Mouse (Mus musculus) forebrain, embryonic 15.5 days (tissue): ENCODE data around the gene Hspb7. TPM values are rescaled to one million over a fixed set of nuclear protein-coding genes. Genes with fewer than 3 reads are reported as not detected.

Experiments used
- ATAC-seq: fragments of 200-750 bp; cut with Nextera tagmentation; replicated peaks from 2 replicates; pipeline ENCODE4 v1.8.0; 2017; ENCODE audit warnings: mild to moderate bottlenecking, moderate TSS enrichment, moderate library complexity
- H3K27ac ChIP-seq: fragments of 300-500 bp; sonication (generic); replicated peaks from 2 replicates; pipeline ENCODE4 v1.5.1; 2015; ENCODE audit warnings: mild to moderate bottlenecking, inconsistent platforms
- H3K27me3 ChIP-seq: fragments of 300-500 bp; sonication (generic); 2 replicates; pipeline ENCODE4 v1.6.1; 2015; ENCODE audit warnings: inconsistent platforms
- H3K36me3 ChIP-seq: fragments of 300-500 bp; sonication (generic); 2 replicates; pipeline ENCODE4 v1.6.1; 2015; ENCODE audit warnings: mild to moderate bottlenecking, inconsistent platforms
- H3K4me1 ChIP-seq: fragments of 300-500 bp; sonication (generic); 2 replicates; pipeline ENCODE4 v1.6.1; 2015; ENCODE audit warnings: inconsistent platforms
- H3K4me2 ChIP-seq: fragments of 300-500 bp; sonication (generic); replicated peaks from 2 replicates; pipeline ENCODE4 v1.6.1; 2015; ENCODE audit warnings: mild to moderate bottlenecking, inconsistent platforms
- H3K4me3 ChIP-seq: fragments of 300-500 bp; sonication (generic); 2 replicates; pipeline ENCODE4 v1.5.1; 2015; ENCODE audit warnings: mild to moderate bottlenecking, inconsistent platforms
- H3K9ac ChIP-seq: fragments of 300-500 bp; sonication (generic); replicated peaks from 2 replicates; pipeline ENCODE4 v1.6.1; 2015; ENCODE audit warnings: mild to moderate bottlenecking, inconsistent platforms
- H3K9me3 ChIP-seq: fragments of 300-500 bp; sonication (generic); 2 replicates; pipeline ENCODE4 v1.6.1; 2016; ENCODE audit warnings: inconsistent platforms
- WGBS: fragments of 180-500 bp; shearing (Covaris S2); methylation state at CpG from one replicate; pipeline ENCODE4 v1.1.7; 2015; ENCODE audit warnings: mixed read lengths; 5-methylcytosine and 5-hydroxymethylcytosine counted together
- polyA plus RNA-seq: library from polyadenylated mRNA; unstranded; fragments of >200 nt; fragmentation: Nextera tagmentation; extraction: Ambion mirVana; gene quantifications from 2 replicates; pipeline ENCODE4 v1.2.1, GENCODE M21; 2015

Hspb7 gene
- polyA plus RNA-seq, 1 experiment from 2014 or later, result not detected

DNA sequence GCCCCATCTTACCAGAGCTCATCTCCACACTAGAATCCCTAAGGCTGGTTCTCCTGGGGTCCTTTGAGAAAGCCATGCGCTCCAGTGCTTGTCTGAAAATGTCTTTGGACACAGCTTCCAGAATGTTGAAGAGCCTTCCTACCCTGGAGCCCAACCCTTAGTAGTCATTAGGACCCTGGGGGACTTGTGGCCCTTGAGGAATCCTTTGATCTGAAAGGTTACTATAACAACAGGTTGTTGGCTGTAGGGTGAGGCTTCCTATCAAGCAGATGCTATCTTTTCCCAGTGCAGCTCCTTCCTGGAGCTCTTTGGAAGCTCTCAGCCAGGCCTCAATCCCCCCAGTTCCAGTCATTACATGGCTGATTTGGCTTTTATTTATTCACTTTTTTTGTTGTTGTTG lies 15.4 kb downstream of the Hspb7 start, which contains the start of gene Srarp:
Srarp (minus strand) TSS at position 132 of the 400 bp plus-strand sequence.
- no peak for ATAC-seq
- no peak within 1 kb of the TSS for H3K4me3 ChIP-seq

DNA sequence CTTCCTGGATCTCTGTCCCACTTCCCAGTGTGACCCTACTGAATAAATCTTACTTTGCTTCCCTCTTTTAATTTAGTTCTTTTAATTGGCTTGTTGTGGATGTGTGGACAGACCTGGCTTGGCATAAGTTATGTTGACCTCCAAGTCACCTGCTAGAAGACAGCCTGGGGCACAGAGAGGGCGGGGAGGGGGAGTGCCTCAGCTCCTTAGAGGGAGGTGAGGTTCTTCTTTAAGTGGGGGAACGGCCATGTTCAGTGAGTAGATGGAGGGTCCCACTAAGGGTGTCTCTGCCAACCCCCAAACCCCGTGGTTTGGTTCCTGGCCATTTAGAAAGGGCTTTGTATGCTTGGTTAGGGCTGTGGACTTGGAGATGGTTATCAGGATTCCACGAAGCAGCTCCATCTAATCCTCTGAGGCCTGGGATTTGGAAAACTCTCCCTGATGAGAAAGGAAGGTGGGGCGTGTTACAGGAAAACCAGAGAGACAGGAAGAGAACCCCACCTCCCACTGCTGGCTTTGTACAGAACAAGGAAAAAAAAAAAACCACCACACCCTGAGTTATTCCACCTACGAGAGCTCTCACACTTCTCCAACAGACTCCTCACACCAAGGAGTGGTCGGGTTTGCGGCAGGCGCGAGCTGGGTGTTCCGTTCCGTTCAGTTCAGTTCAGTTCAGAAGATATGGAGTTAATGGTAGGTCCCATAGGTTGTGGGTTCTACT lies 18.7 kb downstream of the Hspb7 start:
- Histone ChIP-seq H3K36me3 (no peaks in the 10 kb centered on the region), H3K4me3 (no peak overlapping the region), H3K9ac (no peak overlapping the region), H3K9me3 (no peaks in the 10 kb centered on the region), H3K27ac (no peak overlapping the region), H3K27me3 (no peaks in the 10 kb centered on the region), H3K4me2 (no peak overlapping the region), H3K4me1 (peaks cover 6% of the 10 kb centered on the region)
- ATAC-seq, result no peak
- 86% methylated on average over 12 of the region's 12 CpGs for WGBS

More for the DNA sequence above, 15.4 kb downstream of the Hspb7 start, which contains the start of gene Srarp:
- WGBS, result 91% methylated on average over 1 of the region's 1 CpGs
- H3K27ac ChIP-seq, result no peak within 1 kb of the TSS
- H3K9ac ChIP-seq, result no peak within 1 kb of the TSS
- no peaks in the 10 kb centered on the region for H3K27me3 ChIP-seq
- no peaks in the 10 kb centered on the region for H3K36me3 ChIP-seq
- H3K9me3 ChIP-seq, result no peaks in the 10 kb centered on the region
- no peaks in the 10 kb centered on the region for H3K4me1 ChIP-seq
- no peak within 1 kb of the TSS for H3K4me2 ChIP-seq

DNA sequence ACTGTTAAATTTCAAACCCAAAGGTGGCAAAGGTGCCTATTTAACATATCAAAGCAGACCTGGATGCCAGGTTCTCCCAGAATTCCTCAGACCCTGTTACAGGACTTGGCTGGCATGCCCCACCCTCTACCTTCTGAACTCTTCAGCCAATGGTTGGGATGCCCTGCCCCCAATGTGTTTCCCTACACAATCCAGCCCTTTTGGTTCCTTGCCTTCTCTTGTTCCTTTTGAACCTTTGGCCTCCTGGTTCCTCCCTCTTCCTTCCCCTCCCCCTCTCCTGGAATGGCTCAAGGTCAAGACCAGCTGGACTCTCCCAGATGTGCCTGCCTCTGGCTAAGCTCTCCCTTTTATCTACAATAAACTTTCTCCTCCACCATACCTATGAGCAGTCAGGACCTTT lies 20.3 kb downstream of the Hspb7 start:
- no peak for ATAC-seq
- H3K4me3 ChIP-seq, result no peak overlapping the region
- H3K36me3 ChIP-seq, result no peaks in the 10 kb centered on the region

DNA sequence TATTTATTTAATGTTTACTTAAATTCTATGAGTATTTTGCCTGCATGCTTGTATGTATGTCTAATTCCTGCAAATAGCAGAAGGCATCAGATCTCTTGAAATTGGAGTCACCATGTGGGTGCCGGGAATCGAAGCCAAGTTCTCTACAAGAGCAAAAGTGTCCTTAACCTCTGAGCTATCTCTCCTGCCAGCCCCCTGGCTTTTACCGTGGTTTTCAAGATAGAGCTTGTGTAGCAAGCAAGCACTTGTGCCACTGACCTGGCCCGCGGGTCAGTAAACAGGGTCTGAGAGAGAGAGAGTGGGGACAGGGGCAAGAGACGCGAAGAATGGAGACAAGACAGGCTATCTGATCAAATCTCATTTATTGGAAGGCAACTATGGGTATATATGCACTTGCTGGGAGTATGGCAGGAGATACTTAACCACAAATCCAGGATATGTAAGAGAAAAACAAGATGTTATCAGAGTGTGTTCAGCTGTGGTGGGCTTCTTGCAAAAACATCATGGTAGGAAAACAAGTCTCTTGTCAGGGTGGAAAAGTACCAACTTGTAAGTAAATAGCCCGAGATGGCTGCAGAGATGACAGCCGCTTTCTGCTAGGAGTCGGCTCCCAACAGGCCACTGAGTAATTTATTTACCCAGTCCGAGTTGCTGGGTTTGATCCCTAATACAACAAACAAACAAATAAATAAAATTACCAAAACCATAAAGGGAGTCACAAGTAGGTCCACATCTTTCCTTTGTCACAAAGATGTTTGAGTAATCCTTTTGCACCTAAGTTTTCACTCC lies 23.3 kb downstream of the Hspb7 start:
- no peak for ATAC-seq
- Histone ChIP-seq H3K9ac (peak overlapping the region; percentile 88), H3K27me3 (no peaks in the 10 kb centered on the region), H3K4me1 (peaks cover 25% of the 10 kb centered on the region), H3K27ac (no peak overlapping the region), H3K4me2 (peak overlapping the region; percentile 52), H3K36me3 (peaks cover 17% of the 10 kb centered on the region), H3K4me3 (peak overlapping the region; percentile 79), H3K9me3 (no peaks in the 10 kb centered on the region)
- WGBS, result 52% methylated on average over 11 of the region's 11 CpGs

More for the DNA sequence above, 20.3 kb downstream of the Hspb7 start:
- Histone ChIP-seq H3K9me3 (no peaks in the 10 kb centered on the region), H3K4me1 (peaks cover 15% of the 10 kb centered on the region), H3K4me2 (no peak overlapping the region), H3K27ac (no peak overlapping the region), H3K9ac (no peak overlapping the region), H3K27me3 (no peaks in the 10 kb centered on the region)

DNA sequence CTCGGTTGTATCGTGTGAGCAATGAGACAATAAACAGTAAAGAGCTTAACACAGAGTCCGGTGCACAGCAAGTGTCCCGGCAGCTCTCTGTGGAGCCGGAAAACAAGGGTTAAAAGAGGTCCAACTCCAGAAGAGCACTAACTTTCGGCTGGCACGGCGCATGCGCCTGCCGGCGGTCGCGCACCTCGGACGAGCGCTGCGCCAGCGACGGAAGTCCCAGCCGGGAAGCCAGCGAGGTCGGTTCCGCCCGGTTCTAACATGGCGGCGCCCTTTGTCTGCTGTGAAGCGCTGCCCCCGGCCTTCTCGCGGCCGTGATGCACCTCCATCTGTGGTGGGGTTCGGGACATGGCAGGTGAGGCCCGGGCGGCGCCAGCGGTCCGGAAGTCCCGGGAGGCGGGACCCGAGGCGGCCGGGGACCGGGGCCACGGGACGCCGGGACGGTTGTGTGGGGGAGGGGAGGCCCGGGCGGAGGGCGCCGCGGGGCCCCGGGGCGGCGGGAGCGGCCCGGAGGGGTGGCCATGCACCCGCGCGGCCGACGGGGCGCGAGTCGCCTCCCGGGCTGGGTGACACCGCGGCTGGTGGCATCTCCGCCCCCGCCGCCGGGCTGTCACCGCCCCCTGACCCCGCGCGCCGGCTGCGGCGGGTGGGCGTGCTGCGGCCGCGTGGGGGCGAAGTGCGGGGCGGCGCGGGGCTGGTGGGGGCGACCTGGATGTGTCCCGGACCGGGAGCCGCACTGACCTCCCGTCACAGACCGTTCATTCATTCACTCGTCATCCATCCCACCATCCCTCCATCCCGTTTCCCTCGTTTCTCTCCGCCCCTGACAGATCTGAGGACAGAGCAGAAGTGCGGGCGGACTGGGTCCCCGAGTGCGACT lies 24.1 kb downstream of the Hspb7 start, which contains the start of gene Zbtb17:
Zbtb17 (plus strand) TSS at position 204 of the 877 bp plus-strand sequence.
- no peaks in the 10 kb centered on the region for H3K9me3 ChIP-seq
- ATAC-seq, result peak; percentile 94
- under 1% methylated on average over 88 of the region's 102 CpGs for WGBS

DNA sequence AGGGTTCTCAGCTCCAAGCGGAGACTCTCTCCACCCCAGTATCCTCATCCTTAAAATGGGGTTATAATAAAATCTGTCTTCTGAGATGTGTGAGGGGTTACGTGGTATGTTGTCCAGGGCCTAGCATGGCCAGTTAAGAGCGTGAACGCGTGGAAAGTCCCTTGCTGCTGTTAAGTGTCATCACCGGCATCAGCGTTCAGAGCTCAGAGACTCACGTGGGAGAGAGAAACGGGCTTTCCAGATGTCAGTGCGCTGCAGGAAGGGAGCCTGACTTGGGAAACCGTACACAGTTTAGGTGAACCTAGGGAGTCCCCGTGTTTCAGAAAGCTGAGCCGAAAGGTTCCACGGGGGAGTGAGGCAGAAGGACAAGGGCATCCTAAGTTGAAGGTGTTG lies 24.7 kb downstream of the Hspb7 start:
- H3K4me2 ChIP-seq, result peak overlapping the region; percentile 80
- peak overlapping the region; percentile 88 for H3K9ac ChIP-seq
- 0 out of 2 replicates have a peak overlapping the region, but pooled peaks have one; percentile 83 for H3K27ac ChIP-seq
- WGBS, result 16% methylated on average over 14 of the region's 14 CpGs
- H3K9me3 ChIP-seq, result no peaks in the 10 kb centered on the region
- peaks cover 25% of the 10 kb centered on the region for H3K4me1 ChIP-seq
- H3K4me3 ChIP-seq, result peak overlapping the region; percentile 79
- H3K27me3 ChIP-seq, result no peaks in the 10 kb centered on the region
- peaks cover 32% of the 10 kb centered on the region for H3K36me3 ChIP-seq
- ATAC-seq, result no peak

More for the DNA sequence above, 24.1 kb downstream of the Hspb7 start, which contains the start of gene Zbtb17:
- Histone ChIP-seq H3K27me3 (no peaks in the 10 kb centered on the region), H3K36me3 (peaks cover 26% of the 10 kb centered on the region), H3K4me1 (peaks cover 25% of the 10 kb centered on the region), H3K4me3 (peak within 1 kb of the TSS; percentile 79), H3K4me2 (peak within 1 kb of the TSS; percentile 80), H3K27ac (peak within 1 kb of the TSS; percentile 83), H3K9ac (peak within 1 kb of the TSS; percentile 88)

DNA sequence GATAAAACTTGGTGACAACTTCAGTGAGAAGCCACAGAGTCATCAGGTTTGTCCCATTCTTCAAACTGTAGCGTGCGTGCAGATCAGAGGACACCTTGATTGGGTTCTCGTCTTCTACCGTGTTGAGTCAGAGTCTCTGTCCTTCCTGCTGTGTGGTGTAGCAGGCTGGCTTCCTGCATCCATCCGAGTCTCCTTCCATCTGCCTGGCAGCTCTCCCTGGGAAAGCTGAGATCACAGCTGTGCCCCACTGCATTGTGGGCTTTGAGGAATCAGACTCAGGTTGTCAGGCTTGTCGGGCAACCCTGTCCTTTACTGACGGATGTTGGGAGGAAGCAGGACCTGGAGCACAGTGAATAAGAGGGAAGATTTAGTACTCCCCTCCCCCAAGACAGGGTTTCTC lies 25.6 kb downstream of the Hspb7 start:
- 0 out of 2 replicates have a peak overlapping the region, but pooled peaks have one; percentile 80 for H3K4me2 ChIP-seq

DNA sequence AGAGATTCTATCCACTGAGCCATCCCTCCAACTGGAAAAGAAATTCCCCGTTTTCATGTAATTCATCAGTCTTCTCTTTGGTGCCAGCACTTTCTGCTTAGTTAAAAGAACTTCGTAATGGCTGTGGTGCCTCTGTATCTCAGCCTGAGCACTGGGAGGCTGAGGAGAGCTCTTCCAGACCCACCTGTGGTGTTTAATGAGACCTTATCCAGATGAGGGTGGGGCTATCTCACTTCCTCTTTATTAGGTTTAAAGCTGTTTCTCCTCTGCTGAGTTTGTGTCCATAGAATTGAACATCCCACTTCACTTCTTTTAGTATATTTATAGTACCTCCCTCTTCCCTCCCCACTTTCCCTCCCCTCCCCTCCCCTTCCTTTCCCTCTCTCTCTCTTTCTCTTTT lies 30.7 kb downstream of the Hspb7 start:
- H3K9ac ChIP-seq, result no peak overlapping the region
- H3K4me3 ChIP-seq, result no peak overlapping the region
- no peak for ATAC-seq
- H3K27ac ChIP-seq, result no peak overlapping the region
- peaks cover 58% of the 10 kb centered on the region for H3K36me3 ChIP-seq
- H3K27me3 ChIP-seq, result no peaks in the 10 kb centered on the region
- H3K9me3 ChIP-seq, result no peaks in the 10 kb centered on the region
- H3K4me1 ChIP-seq, result peaks cover 10% of the 10 kb centered on the region
- no peak overlapping the region for H3K4me2 ChIP-seq
- 90% methylated on average over 2 of the region's 2 CpGs for WGBS

More for the DNA sequence above, 25.6 kb downstream of the Hspb7 start:
- H3K4me3 ChIP-seq, result no peak overlapping the region
- no peaks in the 10 kb centered on the region for H3K9me3 ChIP-seq
- ATAC-seq, result no peak
- no peaks in the 10 kb centered on the region for H3K27me3 ChIP-seq
- no peak overlapping the region for H3K9ac ChIP-seq
- WGBS, result 72% methylated on average over 7 of the region's 7 CpGs
- H3K4me1 ChIP-seq, result peaks cover 25% of the 10 kb centered on the region
- H3K36me3 ChIP-seq, result peaks cover 37% of the 10 kb centered on the region
- no peak overlapping the region for H3K27ac ChIP-seq

DNA sequence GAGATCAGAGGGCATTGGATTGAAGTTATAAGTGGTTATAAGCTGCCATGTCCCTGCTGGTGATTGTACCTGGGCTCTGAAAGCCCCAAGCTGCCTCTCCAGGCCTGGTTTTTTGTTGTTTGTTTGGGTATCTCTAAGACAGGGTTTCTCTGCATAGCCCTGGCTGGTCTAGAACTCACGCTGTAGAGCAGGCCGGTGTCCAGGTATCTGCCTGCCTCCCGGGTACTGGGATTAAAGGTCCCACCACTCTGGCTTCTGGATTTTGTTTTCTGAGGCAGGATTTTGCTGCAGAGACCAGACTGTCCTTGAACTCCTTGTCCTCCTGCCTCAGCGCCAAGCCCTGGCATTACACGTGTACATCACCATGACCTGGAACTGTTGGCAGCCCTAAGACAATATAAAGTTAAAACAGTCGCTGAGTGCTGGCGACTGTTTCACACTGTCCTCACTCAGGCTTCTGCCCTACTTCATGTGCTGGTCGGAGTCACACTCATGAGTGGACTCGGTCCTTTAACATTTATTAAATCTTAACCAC lies 31.4 kb downstream of the Hspb7 start:
- WGBS, result 93% methylated on average over 9 of the region's 9 CpGs
- no peak overlapping the region for H3K4me2 ChIP-seq
- ATAC-seq, result no peak
- no peak overlapping the region for H3K27ac ChIP-seq
- H3K9me3 ChIP-seq, result no peaks in the 10 kb centered on the region
- H3K9ac ChIP-seq, result no peak overlapping the region
- peaks cover 57% of the 10 kb centered on the region for H3K36me3 ChIP-seq
- no peak overlapping the region for H3K4me3 ChIP-seq
- H3K4me1 ChIP-seq, result 0 out of 2 replicates have a peak, but pooled peaks cover 4% of the 10 kb centered on the region
- no peaks in the 10 kb centered on the region for H3K27me3 ChIP-seq

DNA sequence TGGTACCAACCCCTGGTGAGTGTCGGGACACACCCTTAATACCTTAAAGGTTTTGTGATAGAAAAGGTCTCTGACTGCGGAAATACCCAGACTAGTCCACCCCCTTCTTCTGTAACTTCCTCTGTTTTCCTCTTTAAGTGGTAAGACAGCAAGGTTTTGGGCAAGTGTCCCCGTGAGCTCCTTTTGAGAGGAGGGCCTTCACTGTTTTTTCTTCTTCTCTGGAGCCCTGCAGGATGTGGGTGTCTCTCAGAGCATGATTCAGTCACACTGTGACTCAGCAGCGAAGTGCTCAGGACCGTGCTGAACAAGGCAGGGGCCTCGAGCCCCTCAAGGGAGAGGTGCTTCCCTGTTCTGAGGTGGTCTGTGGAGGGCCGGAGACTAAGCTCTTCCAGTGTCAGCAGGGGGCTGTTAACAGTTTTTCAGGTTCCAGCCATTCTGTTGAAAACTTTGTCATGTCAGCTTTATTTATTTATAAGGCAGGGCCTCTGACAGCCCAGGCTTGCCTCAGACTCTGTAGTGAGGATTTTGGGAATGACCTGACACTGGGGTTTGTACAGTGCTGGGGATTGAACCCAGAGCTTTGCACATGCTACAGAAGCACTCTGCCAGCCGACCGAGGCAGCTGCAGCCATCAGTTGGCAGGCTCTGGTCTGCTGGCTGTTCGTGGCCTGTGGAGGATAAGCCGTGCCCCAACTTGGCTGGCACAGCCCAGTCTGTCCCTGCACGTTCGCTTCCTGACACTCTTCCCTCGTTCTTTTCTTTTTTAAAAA lies 34.2 kb downstream of the Hspb7 start:
- Histone ChIP-seq H3K4me2 (no peak overlapping the region), H3K36me3 (peaks cover 31% of the 10 kb centered on the region), H3K9ac (no peak overlapping the region), H3K27ac (no peak overlapping the region), H3K9me3 (no peaks in the 10 kb centered on the region), H3K4me1 (peaks cover 17% of the 10 kb centered on the region), H3K4me3 (no peak overlapping the region), H3K27me3 (no peaks in the 10 kb centered on the region)
- ATAC-seq, result no peak
- 76% methylated on average over 14 of the region's 14 CpGs for WGBS

DNA sequence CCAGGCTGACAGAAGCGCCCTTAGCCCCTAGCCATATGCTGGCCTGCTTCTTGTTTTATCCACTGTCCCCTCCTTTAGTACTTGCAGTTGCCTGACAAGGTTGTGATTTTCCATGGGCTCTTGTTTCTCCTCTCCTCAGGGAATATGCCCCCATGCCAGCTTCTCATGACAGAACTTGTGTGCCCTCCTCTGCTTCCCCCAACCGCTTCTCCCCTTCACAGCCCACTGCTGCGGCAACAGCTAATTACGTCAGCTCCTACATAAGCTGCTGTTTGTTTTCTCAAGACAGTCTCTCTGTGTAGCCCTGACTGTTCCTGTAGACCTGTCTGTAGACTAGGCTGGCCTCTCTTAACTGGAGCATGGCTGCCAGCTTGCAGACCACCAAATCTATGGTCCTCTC lies 34.9 kb downstream of the Hspb7 start:
- Histone ChIP-seq H3K27me3 (no peaks in the 10 kb centered on the region), H3K9ac (no peak overlapping the region), H3K9me3 (no peaks in the 10 kb centered on the region), H3K4me1 (peaks cover 17% of the 10 kb centered on the region), H3K4me2 (no peak overlapping the region), H3K27ac (no peak overlapping the region), H3K36me3 (peaks cover 25% of the 10 kb centered on the region), H3K4me3 (no peak overlapping the region)
- 72% methylated on average over 4 of the region's 4 CpGs for WGBS
- no peak for ATAC-seq
